Mouse (Mus musculus) layer of hippocampus, adult 11-12 months (tissue): ENCODE measurements at regions not wholly inside any gene's neighbourhood (a gene's known extent, or its start where the extent isn't known, plus 50 kb on each side); places are given as distances from the start of the nearest gene placed in this dataset.

Experiments
- DNase-seq: peaks from one replicate; pipeline ENCODE4 v3.0.0; 2022; ENCODE audit warnings: low spot score

- no peak for DNase-seq
Measured at GRCm38 (mm10) chr5:42767688-42768087, 465.3 kb upstream of the Cpeb2 start.

- peak; percentile 6 for DNase-seq
Measured at GRCm38 (mm10) chr5:42777120-42777910, 455.7 kb upstream of the Cpeb2 start.

- peak; percentile 5 for DNase-seq
Measured at GRCm38 (mm10) chr5:42805958-42806357, 427.0 kb upstream of the Cpeb2 start.
